Mouse (Mus musculus): Measurements from ENCODE around the gene Vmn1r4.

DNA sequence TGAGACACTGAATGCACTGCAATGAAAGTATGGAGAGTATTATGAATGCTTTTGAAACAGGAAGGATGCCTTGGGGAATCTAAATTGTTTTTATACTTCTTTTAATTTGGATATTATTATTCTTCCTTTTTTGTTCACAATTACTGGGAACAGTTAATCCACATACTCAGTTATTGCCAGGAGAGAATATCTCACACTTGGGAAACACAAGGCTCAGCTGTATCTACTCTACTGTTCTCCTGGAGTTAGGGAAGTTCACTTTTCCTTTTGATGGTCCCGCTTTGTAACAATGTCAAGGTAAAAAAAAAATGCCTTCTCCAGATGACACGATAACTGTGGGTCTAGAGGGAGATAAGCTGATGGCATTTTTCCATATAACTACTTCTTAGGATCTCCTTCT, 73.1 kb downstream of the Vmn1r4 start, which contains the start of gene Vmn1r6:
- TF ChIP-seq CTCF (IDR thresholded peaks at IDR 0.05; ENCODE audit: low read depth) (no peak), EP300 (optimal IDR thresholded peaks at IDR 0.05) (no peak)
